Mouse (Mus musculus) forebrain, embryonic 15.5 days (tissue): ENCODE results near the gene Zfp524. TPM values are rescaled to one million over a fixed set of nuclear protein-coding genes. Genes with fewer than 3 reads are reported as not detected.
"Not testable (repeated sequence)": the region's sequence is repeated elsewhere in the genome, so short reads cannot be mapped to it uniquely, and the experiment has no call there.

Experiments
- ATAC-seq: fragments of 200-750 bp; cut with Nextera tagmentation; replicated peaks from 2 replicates; pipeline ENCODE4 v1.8.0; 2017; ENCODE audit warnings: mild to moderate bottlenecking, moderate TSS enrichment, moderate library complexity
- H3K27ac ChIP-seq: fragments of 300-500 bp; sonication (generic); replicated peaks from 2 replicates; pipeline ENCODE4 v1.5.1; 2015; ENCODE audit warnings: mild to moderate bottlenecking, inconsistent platforms
- H3K27me3 ChIP-seq: fragments of 300-500 bp; sonication (generic); 2 replicates; pipeline ENCODE4 v1.6.1; 2015; ENCODE audit warnings: inconsistent platforms
- H3K36me3 ChIP-seq: fragments of 300-500 bp; sonication (generic); 2 replicates; pipeline ENCODE4 v1.6.1; 2015; ENCODE audit warnings: mild to moderate bottlenecking, inconsistent platforms
- H3K4me1 ChIP-seq: fragments of 300-500 bp; sonication (generic); 2 replicates; pipeline ENCODE4 v1.6.1; 2015; ENCODE audit warnings: inconsistent platforms
- H3K4me2 ChIP-seq: fragments of 300-500 bp; sonication (generic); replicated peaks from 2 replicates; pipeline ENCODE4 v1.6.1; 2015; ENCODE audit warnings: mild to moderate bottlenecking, inconsistent platforms
- H3K4me3 ChIP-seq: fragments of 300-500 bp; sonication (generic); 2 replicates; pipeline ENCODE4 v1.5.1; 2015; ENCODE audit warnings: mild to moderate bottlenecking, inconsistent platforms
- H3K9ac ChIP-seq: fragments of 300-500 bp; sonication (generic); replicated peaks from 2 replicates; pipeline ENCODE4 v1.6.1; 2015; ENCODE audit warnings: mild to moderate bottlenecking, inconsistent platforms
- H3K9me3 ChIP-seq: fragments of 300-500 bp; sonication (generic); 2 replicates; pipeline ENCODE4 v1.6.1; 2016; ENCODE audit warnings: inconsistent platforms
- WGBS: fragments of 180-500 bp; shearing (Covaris S2); methylation state at CpG from one replicate; pipeline ENCODE4 v1.1.7; 2015; ENCODE audit warnings: mixed read lengths; 5-methylcytosine and 5-hydroxymethylcytosine counted together
- polyA plus RNA-seq: library from polyadenylated mRNA; unstranded; fragments of >200 nt; fragmentation: Nextera tagmentation; extraction: Ambion mirVana; gene quantifications from 2 replicates; pipeline ENCODE4 v1.2.1, GENCODE M21; 2015

The Zfp524 gene
- polyA plus RNA-seq, 1 experiment from 2014 or later: 11.6 TPM

DNA sequence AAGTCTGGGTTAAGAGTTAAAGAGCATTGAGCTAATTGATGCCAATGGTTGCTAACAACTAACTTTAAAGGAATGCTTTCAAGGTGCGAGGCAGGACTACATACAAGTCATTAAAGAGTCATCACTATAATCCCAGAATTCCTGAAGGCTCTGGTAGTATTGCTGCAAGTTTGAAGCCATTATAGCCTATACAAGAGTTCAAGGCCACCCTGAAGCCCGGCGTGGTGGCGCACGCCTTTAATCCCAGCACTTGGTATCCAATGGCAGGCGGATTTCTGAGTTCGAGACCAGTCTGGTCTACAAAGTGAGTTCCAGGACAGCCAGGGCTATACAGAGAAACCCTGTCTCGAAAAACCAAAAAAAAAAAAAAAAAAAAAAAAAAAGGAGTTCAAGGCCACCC lies 5.4 kb downstream of the Zfp524 start:
- Histone ChIP-seq H3K9ac (peak overlapping the region; percentile 52; the same call in 1 of the 2 replicates), H3K27ac (peak overlapping the region; percentile 94), H3K4me3 (peak overlapping the region; percentile 72), H3K4me1 (peaks cover 24% of the 10 kb centered on the region), H3K36me3 (peaks cover 20% of the 10 kb centered on the region), H3K4me2 (peak overlapping the region; percentile 76)
- not testable (repeated sequence) for ATAC-seq, H3K9me3 ChIP-seq, H3K27me3 ChIP-seq
- 24% methylated on average over 8 of the region's 8 CpGs for WGBS

DNA sequence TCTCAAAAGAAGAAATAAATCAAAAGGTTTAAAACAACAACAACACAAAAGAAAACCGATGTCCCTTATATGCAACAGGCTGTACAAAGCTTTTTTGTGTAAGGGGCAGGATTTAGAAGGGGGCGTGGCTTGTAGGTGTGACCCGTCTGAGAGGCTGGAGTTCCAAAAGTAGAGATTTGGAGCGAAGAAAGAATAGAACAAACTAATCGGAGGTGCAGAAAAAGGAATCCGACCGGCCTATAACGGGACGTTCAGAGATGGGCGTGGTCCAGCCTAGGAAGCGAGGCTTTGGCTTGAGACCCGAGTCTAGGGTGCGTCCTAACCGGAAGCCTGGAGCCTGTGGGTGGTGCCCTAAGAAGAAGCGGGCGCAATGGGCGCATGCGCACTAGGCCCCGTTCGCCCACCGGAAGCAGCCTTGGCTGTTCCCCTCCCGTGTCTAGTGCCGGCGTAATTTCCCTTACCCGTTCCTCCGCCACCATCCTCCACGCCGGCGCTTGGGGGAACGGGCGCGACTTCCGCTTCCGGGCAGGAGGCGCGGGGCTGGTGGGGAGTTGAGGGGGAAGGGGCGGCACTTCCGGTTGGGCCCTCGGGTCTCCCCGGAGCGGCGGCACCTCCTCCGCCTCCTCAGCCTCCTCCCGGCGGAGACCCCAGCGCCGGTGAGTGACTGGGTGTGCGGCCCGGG lies 5.9 kb downstream of the Zfp524 start, which contains the start of the genes Zfp865 and Ccdc106:
Gene Zfp865 (plus strand): TSS at position 377 of the 682 bp plus-strand sequence.
Gene Ccdc106 (plus strand): TSS at position 554 of the 682 bp plus-strand sequence.
- Histone ChIP-seq H3K27ac (peak within 1 kb of the TSS; percentile 94), H3K27me3 (no peaks in the 10 kb centered on the region), H3K9ac (peak within 1 kb of the TSS; percentile 87), H3K4me3 (peak within 1 kb of the TSS; percentile 72), H3K9me3 (no peaks in the 10 kb centered on the region), H3K36me3 (peaks cover 26% of the 10 kb centered on the region), H3K4me2 (peak within 1 kb of the TSS; percentile 76), H3K4me1 (peaks cover 24% of the 10 kb centered on the region)
- WGBS: under 1% methylated on average over 49 of the region's 49 CpGs
- ATAC-seq: peak; percentile 92

DNA sequence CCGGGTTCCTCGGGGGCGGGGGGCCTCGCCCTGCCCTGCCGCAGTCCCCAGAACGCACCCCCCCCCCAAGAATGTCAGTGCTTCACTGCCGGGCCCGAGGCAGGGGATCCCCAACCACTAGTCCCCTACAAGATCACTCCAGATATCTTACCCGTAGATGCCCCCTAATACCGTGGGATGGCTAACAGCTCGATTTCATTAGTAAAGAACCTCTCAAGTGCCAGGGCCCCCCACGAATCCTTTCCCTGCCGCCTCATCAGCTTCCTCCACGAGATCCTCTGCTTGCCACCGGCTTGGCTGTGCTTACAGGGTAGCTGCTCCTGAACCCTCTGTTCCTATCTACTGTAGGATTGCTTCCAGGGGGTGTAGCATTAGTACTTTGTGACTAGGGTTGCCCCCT lies 6.5 kb downstream of the Zfp524 start:
- H3K27ac ChIP-seq: peak overlapping the region; percentile 94
- H3K4me2 ChIP-seq: peak overlapping the region; percentile 76
- H3K9me3 ChIP-seq: no peaks in the 10 kb centered on the region
- H3K4me3 ChIP-seq: peak overlapping the region; percentile 72
- WGBS: 0% methylated on average over 13 of the region's 15 CpGs
- ATAC-seq: peak; percentile 64
- peak overlapping the region; percentile 87 for H3K9ac ChIP-seq
- peaks cover 24% of the 10 kb centered on the region for H3K4me1 ChIP-seq
- peaks cover 27% of the 10 kb centered on the region for H3K36me3 ChIP-seq
- no peaks in the 10 kb centered on the region for H3K27me3 ChIP-seq

DNA sequence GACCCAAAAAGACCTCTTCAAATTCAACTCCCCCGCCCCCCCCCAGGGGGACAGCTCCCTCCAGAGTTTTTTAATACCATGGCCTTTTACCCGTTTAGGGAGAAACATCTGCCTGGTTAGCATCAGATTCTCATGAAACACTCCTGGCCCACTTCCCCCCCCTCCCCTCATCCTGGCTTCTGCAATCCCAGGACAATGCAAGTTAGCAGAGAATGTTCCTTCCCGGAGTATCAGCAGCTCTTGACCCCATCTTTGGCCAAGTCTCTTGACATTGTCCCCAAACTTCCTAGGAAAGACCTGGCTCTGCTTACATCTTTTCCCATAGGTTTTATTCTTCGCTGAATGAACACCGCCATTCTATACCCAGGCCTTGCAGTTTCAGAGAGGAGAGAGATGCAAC lies 7.0 kb downstream of the Zfp524 start:
- Histone ChIP-seq H3K4me1 (peaks cover 19% of the 10 kb centered on the region), H3K36me3 (peaks cover 27% of the 10 kb centered on the region), H3K27me3 (no peaks in the 10 kb centered on the region), H3K27ac (0 out of 2 replicates have a peak overlapping the region, but pooled peaks have one; percentile 94), H3K9me3 (no peaks in the 10 kb centered on the region), H3K4me3 (peak overlapping the region; percentile 72), H3K9ac (peak overlapping the region; percentile 87), H3K4me2 (peak overlapping the region; percentile 76)
- 48% methylated on average over 5 of the region's 5 CpGs for WGBS
- ATAC-seq: no peak

DNA sequence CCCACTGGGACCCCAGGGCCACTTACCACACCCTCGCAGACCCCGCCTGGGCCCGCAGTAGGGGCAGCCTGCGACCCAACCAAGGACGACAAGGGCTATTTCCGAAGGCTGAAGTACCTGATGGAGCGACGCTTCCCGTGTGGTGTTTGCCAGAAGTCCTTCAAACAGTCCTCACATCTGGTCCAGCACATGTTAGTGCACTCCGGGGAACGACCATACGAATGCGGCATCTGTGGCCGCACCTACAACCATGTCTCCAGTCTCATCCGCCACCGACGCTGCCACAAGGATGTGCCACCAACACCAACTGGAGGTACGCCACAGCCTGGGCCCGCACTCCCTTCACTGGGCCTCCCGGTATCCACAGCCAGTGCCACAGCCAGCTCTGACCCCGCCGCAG lies 15.3 kb downstream of the Zfp524 start:
- Histone ChIP-seq H3K9me3 (no peaks in the 10 kb centered on the region), H3K27ac (no peak overlapping the region), H3K4me3 (no peak overlapping the region), H3K9ac (no peak overlapping the region), H3K4me2 (no peak overlapping the region), H3K4me1 (no peaks in the 10 kb centered on the region), H3K36me3 (peaks cover 66% of the 10 kb centered on the region), H3K27me3 (no peaks in the 10 kb centered on the region)
- ATAC-seq: no peak
- WGBS: 95% methylated on average over 22 of the region's 22 CpGs

DNA sequence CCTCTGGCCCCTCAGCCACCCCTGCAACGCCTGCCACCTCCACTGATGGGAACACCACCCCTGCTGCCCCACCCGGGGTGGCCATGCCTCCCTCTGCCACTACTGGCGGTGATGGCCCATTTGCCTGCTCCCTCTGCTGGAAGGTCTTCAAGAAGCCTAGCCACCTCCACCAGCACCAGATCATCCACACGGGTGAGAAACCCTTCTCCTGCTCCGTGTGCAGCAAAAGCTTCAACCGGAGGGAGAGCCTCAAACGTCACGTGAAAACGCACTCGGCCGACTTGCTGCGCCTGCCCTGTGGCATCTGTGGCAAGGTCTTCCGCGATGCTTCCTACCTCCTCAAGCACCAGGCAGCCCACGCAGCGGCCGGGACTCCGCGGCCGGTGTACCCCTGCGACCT lies 15.7 kb downstream of the Zfp524 start:
- 95% methylated on average over 21 of the region's 21 CpGs for WGBS
- H3K4me3 ChIP-seq: no peak overlapping the region
- peaks cover 66% of the 10 kb centered on the region for H3K36me3 ChIP-seq
- H3K9me3 ChIP-seq: no peaks in the 10 kb centered on the region
- ATAC-seq: no peak
- H3K4me1 ChIP-seq: no peaks in the 10 kb centered on the region
- H3K9ac ChIP-seq: no peak overlapping the region
- H3K27ac ChIP-seq: no peak overlapping the region
- H3K4me2 ChIP-seq: no peak overlapping the region
- no peaks in the 10 kb centered on the region for H3K27me3 ChIP-seq

DNA sequence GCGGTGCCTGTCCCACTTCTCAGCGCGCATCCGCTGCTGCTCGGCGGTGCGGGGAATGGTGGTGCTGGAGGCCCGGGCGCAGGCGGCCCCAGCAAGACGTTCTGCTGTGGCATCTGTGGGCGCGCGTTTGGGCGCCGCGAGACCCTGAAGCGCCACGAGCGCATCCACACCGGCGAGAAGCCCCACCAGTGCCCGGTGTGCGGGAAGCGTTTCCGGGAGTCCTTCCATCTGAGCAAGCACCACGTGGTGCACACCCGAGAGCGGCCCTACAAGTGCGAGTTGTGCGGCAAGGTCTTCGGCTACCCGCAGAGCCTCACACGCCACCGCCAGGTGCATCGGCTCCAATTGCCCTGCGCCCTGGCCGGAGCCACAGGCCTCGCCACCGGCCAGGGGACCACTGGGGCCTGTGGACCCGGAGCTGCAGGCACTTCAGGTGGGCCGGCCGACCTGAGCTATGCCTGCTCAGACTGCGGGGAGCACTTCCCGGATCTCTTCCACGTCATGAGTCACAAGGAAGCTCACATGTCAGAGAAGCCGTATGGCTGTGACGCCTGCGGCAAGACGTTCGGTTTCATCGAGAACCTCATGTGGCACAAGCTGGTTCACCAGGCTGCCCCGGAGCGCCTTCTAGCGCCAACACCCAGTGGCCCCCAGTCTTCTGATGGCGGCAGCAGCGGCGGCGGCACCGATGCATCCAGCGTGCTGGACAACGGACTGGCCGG lies 16.5 kb downstream of the Zfp524 start:
- no peak overlapping the region for H3K4me2 ChIP-seq
- H3K9ac ChIP-seq: no peak overlapping the region
- no peak for ATAC-seq
- no peaks in the 10 kb centered on the region for H3K27me3 ChIP-seq
- no peak overlapping the region for H3K27ac ChIP-seq
- no peak overlapping the region for H3K4me3 ChIP-seq
- H3K4me1 ChIP-seq: no peaks in the 10 kb centered on the region
- H3K9me3 ChIP-seq: no peaks in the 10 kb centered on the region
- WGBS: 88% methylated on average over 63 of the region's 63 CpGs
- peaks cover 71% of the 10 kb centered on the region for H3K36me3 ChIP-seq

DNA sequence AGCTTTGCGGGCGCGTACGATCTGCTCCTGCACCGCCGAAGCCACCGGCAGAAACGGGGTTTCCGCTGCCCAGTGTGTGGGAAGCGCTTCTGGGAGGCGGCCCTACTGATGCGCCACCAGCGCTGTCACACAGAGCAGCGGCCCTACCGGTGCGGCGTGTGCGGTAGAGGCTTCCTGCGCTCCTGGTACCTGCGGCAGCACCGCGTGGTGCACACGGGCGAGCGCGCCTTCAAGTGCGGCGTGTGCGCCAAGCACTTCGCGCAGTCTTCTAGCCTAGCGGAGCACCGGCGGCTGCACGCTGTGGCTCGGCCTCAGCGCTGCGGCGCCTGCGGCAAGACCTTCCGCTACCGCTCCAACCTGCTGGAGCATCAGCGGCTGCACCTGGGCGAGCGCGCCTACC lies 17.3 kb downstream of the Zfp524 start:
- H3K36me3 ChIP-seq: peaks cover 79% of the 10 kb centered on the region
- no peak for ATAC-seq
- H3K4me1 ChIP-seq: no peaks in the 10 kb centered on the region
- no peak overlapping the region for H3K9ac ChIP-seq
- WGBS: 83% methylated on average over 46 of the region's 46 CpGs
- H3K27me3 ChIP-seq: no peaks in the 10 kb centered on the region
- H3K4me2 ChIP-seq: no peak overlapping the region
- no peaks in the 10 kb centered on the region for H3K9me3 ChIP-seq
- H3K27ac ChIP-seq: no peak overlapping the region
- no peak overlapping the region for H3K4me3 ChIP-seq

DNA sequence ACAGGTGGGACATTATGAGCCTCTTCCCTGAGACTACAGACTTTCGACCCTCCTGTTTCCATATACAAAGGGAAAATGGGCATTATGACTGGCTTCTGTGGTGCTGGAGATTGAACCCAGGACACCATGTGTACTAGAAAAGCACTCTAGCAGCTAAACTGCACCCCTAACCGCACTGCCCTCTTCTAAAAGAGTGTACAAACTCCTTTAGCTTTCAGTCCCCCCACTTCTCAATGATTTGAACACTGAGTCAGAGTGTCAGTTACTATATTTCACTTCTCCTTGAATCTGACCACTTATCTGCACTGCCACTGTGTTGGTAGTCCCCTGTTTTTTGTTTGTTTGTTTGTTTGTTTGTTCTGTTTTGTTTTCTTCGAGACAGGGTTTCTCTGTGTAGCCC lies 19.6 kb downstream of the Zfp524 start, which contains the start of gene 4632433K11Rik:
Gene 4632433K11Rik (plus strand): TSS at position 301 of the 400 bp plus-strand sequence.
- no peak within 1 kb of the TSS for H3K9ac ChIP-seq
- H3K4me3 ChIP-seq: no peak within 1 kb of the TSS
- no peak for ATAC-seq
- 92% methylated on average over 3 of the region's 3 CpGs for WGBS
- H3K4me1 ChIP-seq: peaks cover 11% of the 10 kb centered on the region
- peaks cover 75% of the 10 kb centered on the region for H3K36me3 ChIP-seq
- no peaks in the 10 kb centered on the region for H3K27me3 ChIP-seq
- H3K4me2 ChIP-seq: no peak within 1 kb of the TSS
- H3K9me3 ChIP-seq: no peaks in the 10 kb centered on the region
- no peak within 1 kb of the TSS for H3K27ac ChIP-seq

DNA sequence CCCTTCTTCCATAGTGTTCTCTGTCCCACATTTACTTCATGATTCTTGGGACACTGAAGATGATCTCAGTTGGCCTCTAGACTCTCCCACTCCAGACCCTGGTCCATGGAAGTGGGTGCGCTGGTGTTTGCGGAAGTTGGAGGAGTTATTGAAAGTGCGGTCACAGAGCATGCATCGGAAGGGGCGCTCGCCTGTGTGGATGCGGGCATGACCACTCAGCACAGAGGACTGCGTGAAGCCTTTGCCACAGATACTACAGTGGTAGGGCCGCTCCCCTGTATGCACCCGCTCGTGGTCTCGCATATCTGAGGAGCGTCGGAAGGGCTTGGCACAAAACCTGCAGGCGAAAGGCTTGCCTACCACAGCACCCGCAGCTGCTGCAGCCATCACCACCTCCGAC lies 21.4 kb downstream of the Zfp524 start:
- H3K9ac ChIP-seq: no peak overlapping the region
- H3K27ac ChIP-seq: no peak overlapping the region
- 98% methylated on average over 17 of the region's 17 CpGs for WGBS
- H3K27me3 ChIP-seq: no peaks in the 10 kb centered on the region
- no peak overlapping the region for H3K4me2 ChIP-seq
- no peak for ATAC-seq
- H3K9me3 ChIP-seq: no peaks in the 10 kb centered on the region
- H3K4me1 ChIP-seq: peaks cover 22% of the 10 kb centered on the region
- no peak overlapping the region for H3K4me3 ChIP-seq
- H3K36me3 ChIP-seq: peaks cover 57% of the 10 kb centered on the region

DNA sequence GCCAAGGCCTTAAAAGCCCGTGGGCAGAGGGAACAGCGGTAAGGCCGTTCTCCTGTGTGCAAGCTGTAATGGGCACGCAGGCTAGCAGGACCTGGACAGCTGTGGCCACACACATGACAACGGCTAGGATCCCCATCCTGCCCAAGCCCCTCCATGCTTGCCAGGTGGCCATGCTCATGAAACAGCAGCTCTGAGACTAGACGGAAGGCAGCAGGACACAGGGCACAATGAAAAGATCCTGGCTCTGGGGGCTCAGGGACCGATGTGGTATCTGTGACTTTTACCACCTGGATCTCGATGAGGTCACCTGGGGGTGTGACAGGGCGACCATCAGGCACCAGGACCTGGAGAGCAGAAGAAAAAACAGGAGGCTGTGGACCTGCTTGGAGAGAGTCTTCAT lies 21.9 kb downstream of the Zfp524 start:
- Histone ChIP-seq H3K4me2 (no peak overlapping the region), H3K36me3 (peaks cover 51% of the 10 kb centered on the region), H3K4me3 (no peak overlapping the region), H3K4me1 (peaks cover 22% of the 10 kb centered on the region), H3K9ac (no peak overlapping the region), H3K27me3 (no peaks in the 10 kb centered on the region), H3K27ac (no peak overlapping the region), H3K9me3 (no peaks in the 10 kb centered on the region)
- WGBS: 95% methylated on average over 9 of the region's 9 CpGs
- no peak for ATAC-seq

DNA sequence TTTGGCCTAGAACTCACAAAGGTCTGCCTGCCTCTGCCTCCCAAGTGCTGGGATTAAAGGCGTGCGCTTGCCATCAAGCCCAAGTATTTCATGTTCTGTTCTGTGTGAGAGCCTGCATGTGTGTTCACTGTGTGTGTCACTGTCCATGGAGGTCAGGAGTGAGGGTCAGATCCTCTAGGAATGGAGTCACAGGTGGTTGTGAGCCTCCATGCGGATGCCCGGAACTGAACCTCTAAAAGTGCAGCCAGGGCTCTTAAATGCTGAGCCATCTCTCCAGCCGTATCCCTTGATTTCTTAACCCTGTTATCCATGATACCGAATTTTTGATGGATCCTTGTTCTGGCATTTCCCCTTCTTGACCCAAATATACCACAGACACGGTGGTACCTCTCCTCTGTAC lies 22.8 kb downstream of the Zfp524 start:
- no peak overlapping the region for H3K4me3 ChIP-seq
- H3K36me3 ChIP-seq: peaks cover 43% of the 10 kb centered on the region
- ATAC-seq: no peak
- no peak overlapping the region for H3K27ac ChIP-seq
- H3K9ac ChIP-seq: no peak overlapping the region
- peaks cover 22% of the 10 kb centered on the region for H3K4me1 ChIP-seq
- no peaks in the 10 kb centered on the region for H3K9me3 ChIP-seq
- WGBS: 93% methylated on average over 7 of the region's 7 CpGs
- no peak overlapping the region for H3K4me2 ChIP-seq
- no peaks in the 10 kb centered on the region for H3K27me3 ChIP-seq
